In genomic region chr5:30476534-30476933, GRCm38 (mm10) we compare ENCODE assay signal across 10 mouse cellular contexts. TPM values are rescaled to one million over a fixed set of nuclear protein-coding genes. Genes with fewer than 3 reads are reported as not detected.
DNase-seq lines count a peak whose midpoint lies in the region; ATAC-seq and TF ChIP-seq lines count a peak whose summit lies in the region.
"Had no signal": no experiment of that assay in that cellular context is flagged by ENCODE, and none has a peak within 500 bp of the region (broad histone marks: within the 10 kb centered on the region; RNA-seq: fewer than 3 reads in every experiment).

No protein-coding gene starts in this region.

- DNase-seq in kidney, adult 18-20 months: peak; percentile 21
- DNase-seq in urinary bladder, postnatal 14 days (ENCODE audit: low spot score): peak; percentile 26
- no peak for DNase-seq in urinary bladder, postnatal 25 days (ENCODE audit: low spot score)
- peak; percentile 70 to 71 for DNase-seq in cerebellum, postnatal 14 days
- peak in 1 of 3 experiments; percentile 9 for DNase-seq in liver, embryonic 14.5 days (ENCODE audit: low read depth in 3 of 3, low spot score in 3 of 3)
- DNase-seq in gastrocnemius, postnatal 25 days: no peak
- DNase-seq: liver, embryonic 13.5 days had no signal

- no peak for TF ChIP-seq EP300 in liver, embryonic 14.5 days (IDR thresholded peaks at IDR 0.05; ENCODE audit: low read depth)

- TF ChIP-seq CTCF in liver, embryonic 14.5 days (IDR thresholded peaks at IDR 0.05; ENCODE audit: low read depth): peak; percentile 87

- H3K27me3 ChIP-seq in kidney, embryonic 15.5 days: no peaks in the 10 kb centered on the region
- no peaks in the 10 kb centered on the region for H3K27me3 ChIP-seq in liver, embryonic 14.5 days (ENCODE audit: control insufficient read depth, insufficient read depth, low read length)
- no peaks in the 10 kb centered on the region for H3K27me3 ChIP-seq in intestine, embryonic 16.5 days (replicated peaks; ENCODE audit: control insufficient read depth, insufficient read depth, low read length)
- H3K27me3 ChIP-seq: liver, embryonic 13.5 days had no signal

- no peak for ATAC-seq in kidney, embryonic 15.5 days (replicated peaks; ENCODE audit: low FRiP score)
- ATAC-seq in liver, embryonic 14.5 days (ENCODE audit: insufficient read depth): no peak
- ATAC-seq in intestine, embryonic 16.5 days: no peak

- no peak overlapping the region for H3K4me3 ChIP-seq in kidney, embryonic 15.5 days (replicated peaks)
- no peak overlapping the region for H3K4me3 ChIP-seq in liver, embryonic 14.5 days (ENCODE audit: insufficient read depth in 1 of 2, low read depth in 2 of 2, low read length in 2 of 2)
- no peak overlapping the region for H3K4me3 ChIP-seq in intestine, embryonic 16.5 days (ENCODE audit: low read length)
- H3K4me3 ChIP-seq: liver, embryonic 13.5 days had no signal

- no peak overlapping the region for H3K27ac ChIP-seq in kidney, embryonic 15.5 days
- H3K27ac ChIP-seq in liver, embryonic 14.5 days: no peak overlapping the region
- no peak overlapping the region for H3K27ac ChIP-seq in intestine, embryonic 16.5 days (ENCODE audit: low read length)
- H3K27ac ChIP-seq: liver, embryonic 13.5 days had no signal

- no peak overlapping the region for H3K9ac ChIP-seq in kidney, embryonic 15.5 days
- no peak overlapping the region for H3K9ac ChIP-seq in liver, embryonic 14.5 days (replicated peaks)
- no peak overlapping the region for H3K9ac ChIP-seq in intestine, embryonic 16.5 days (ENCODE audit: low read depth, low read length)
- H3K9ac ChIP-seq: liver, embryonic 13.5 days had no signal

- H3K4me1 ChIP-seq in kidney, embryonic 15.5 days: no peaks in the 10 kb centered on the region
- H3K4me1 ChIP-seq in liver, embryonic 14.5 days (replicated peaks; ENCODE audit: control insufficient read depth in 2 of 2, insufficient read depth in 2 of 2, low read length in 1 of 2): no peaks in the 10 kb centered on the region
- no peaks in the 10 kb centered on the region for H3K4me1 ChIP-seq in intestine, embryonic 16.5 days (ENCODE audit: control insufficient read depth, insufficient read depth, low read length)
- H3K4me1 ChIP-seq: liver, embryonic 13.5 days had no signal

- no peaks in the 10 kb centered on the region for H3K9me3 ChIP-seq in kidney, embryonic 15.5 days (replicated peaks)
- no peaks in the 10 kb centered on the region for H3K9me3 ChIP-seq in liver, embryonic 14.5 days (ENCODE audit: control insufficient read depth, low read length)
- no peaks in the 10 kb centered on the region for H3K9me3 ChIP-seq in intestine, embryonic 16.5 days (ENCODE audit: control insufficient read depth, low read length)
- H3K9me3 ChIP-seq: liver, embryonic 13.5 days had no signal

- 39% methylated on average over 10 of the region's 10 CpGs for WGBS in kidney, embryonic 15.5 days
- 32% methylated on average over 10 of the region's 10 CpGs for WGBS in liver, embryonic 14.5 days (ENCODE audit: insufficient replicate concordance)
- 44% methylated on average over 10 of the region's 10 CpGs for WGBS in intestine, embryonic 16.5 days

- H3K4me2 ChIP-seq in kidney, embryonic 15.5 days: no peak overlapping the region
- no peak overlapping the region for H3K4me2 ChIP-seq in liver, embryonic 14.5 days (ENCODE audit: low read depth)
- H3K4me2 ChIP-seq in intestine, embryonic 16.5 days (ENCODE audit: low read depth, low read length): no peak overlapping the region
- H3K4me2 ChIP-seq: liver, embryonic 13.5 days had no signal

- H3K36me3 ChIP-seq in kidney, embryonic 15.5 days: no peaks in the 10 kb centered on the region
- H3K36me3 ChIP-seq in liver, embryonic 14.5 days (replicated peaks; ENCODE audit: control insufficient read depth, insufficient read depth, low read depth): no peaks in the 10 kb centered on the region
- H3K36me3 ChIP-seq in intestine, embryonic 16.5 days (ENCODE audit: control insufficient read depth, insufficient read depth, low read length): no peaks in the 10 kb centered on the region
- H3K36me3 ChIP-seq: liver, embryonic 13.5 days had no signal

RNA-seq across cellular contexts. Expression of gene 1700001C02Rik, which starts 10.7 kb away (rescaled TPM):
- not detected in 2 replicates for polyA plus RNA-seq in kidney, embryonic 15.5 days (2015; fragmentation: Nextera tagmentation; extraction: Ambion mirVana)
- polyA plus RNA-seq in liver, embryonic 14.5 days (2012; rRNA removed): not detected in 2 replicates
- not detected in 2 replicates for polyA plus RNA-seq in liver, embryonic 14.5 days (2014; fragmentation: Nextera tagmentation; extraction: Ambion mirVana)
- not detected in 2 replicates for polyA plus RNA-seq in intestine, embryonic 16.5 days (2015; fragmentation: Nextera tagmentation; extraction: Ambion mirVana)
- total RNA-seq in gastrocnemius, postnatal 25 days (2021): not detected
- polyA plus RNA-seq: liver, embryonic 13.5 days; stomach, embryonic 16.5 days had no signal

RNA-seq across cellular contexts. Expression of gene Otof, which starts 14.8 kb away (rescaled TPM):
- 0.09 and 0.17 TPM in 2 replicates for polyA plus RNA-seq in kidney, embryonic 15.5 days (2015; fragmentation: Nextera tagmentation; extraction: Ambion mirVana)
- polyA plus RNA-seq in liver, embryonic 14.5 days (2012; rRNA removed): 0.01 TPM in 2 replicates
- not detected in 2 replicates for polyA plus RNA-seq in liver, embryonic 14.5 days (2014; fragmentation: Nextera tagmentation; extraction: Ambion mirVana)
- 0.53 and 0.60 TPM in 2 replicates for polyA plus RNA-seq in intestine, embryonic 16.5 days (2015; fragmentation: Nextera tagmentation; extraction: Ambion mirVana)
- total RNA-seq in gastrocnemius, postnatal 25 days (2021): under 1 TPM; 0.08 to 0.18 TPM

Comparison
In these comparisons a context has a peak if more than half of its experiments do, and no peak if none do; other contexts are left out.
1. DNase-seq: peak in kidney, adult 18-20 months (single experiment), urinary bladder, postnatal 14 days (single experiment) and cerebellum, postnatal 14 days (2 of 2); none in urinary bladder, postnatal 25 days (single experiment) and gastrocnemius, postnatal 25 days (single experiment).